Mouse (Mus musculus) MEL (cell line): ENCODE results near the gene Tbc1d9b.

Source experiments
- CTCF ChIP-seq, 3 experiments: IDR thresholded peaks in 2 of 3; conservative IDR thresholded peaks in 1 of 3; 2 replicates each; pipeline ENCODE4 v1.5.1; 2011 to 2012; ENCODE audit warnings: low read length in 3 of 3, low read depth in 2 of 3, mild to moderate bottlenecking in 2 of 3, improper control_type of control experiment in 1 of 3, inconsistent platforms in 1 of 3, mixed read lengths in 1 of 3, moderate library complexity in 1 of 3; ENCODE audit not compliant: control insufficient read depth in 1 of 3, insufficient read depth in 1 of 3, poor library complexity in 1 of 3, severe bottlenecking in 1 of 3
- ELF1 ChIP-seq: IDR thresholded peaks from 2 replicates; pipeline ENCODE4 v1.6.1; 2014; ENCODE audit warnings: low read depth, mild to moderate bottlenecking, inconsistent platforms, low read length, improper control_type of control experiment, moderate library complexity
- GABPA ChIP-seq: IDR thresholded peaks from 2 replicates; pipeline ENCODE4 v1.6.1; 2012; ENCODE audit warnings: low read depth, mild to moderate bottlenecking, inconsistent platforms, low read length, improper control_type of control experiment, moderate library complexity
- MYB ChIP-seq: IDR thresholded peaks from 2 replicates; pipeline ENCODE4 v1.6.1; 2011; ENCODE audit warnings: mild to moderate bottlenecking, low read depth, low read length, improper control_type of control experiment
- POLR2A ChIP-seq, 2 experiments: IDR thresholded peaks; 2 replicates each; pipeline ENCODE4 v1.6.1; 2011 to 2012; ENCODE audit warnings: low read length in 2 of 2, mild to moderate bottlenecking in 2 of 2, control low read depth in 1 of 2, improper control_type of control experiment in 1 of 2, low read depth in 1 of 2, moderate library complexity in 1 of 2; ENCODE audit not compliant: control insufficient read depth in 1 of 2, insufficient read depth in 1 of 2, poor library complexity in 1 of 2
- POLR2AphosphoS2 ChIP-seq: IDR thresholded peaks from 2 replicates; pipeline ENCODE4 v1.6.1; 2011; ENCODE audit warnings: low read length, improper control_type of control experiment
- RAD21 ChIP-seq: IDR thresholded peaks from 2 replicates; pipeline ENCODE4 v1.6.1; 2011; ENCODE audit warnings: mild to moderate bottlenecking, low read depth, low read length, improper control_type of control experiment
- TCF12 ChIP-seq: IDR thresholded peaks from 2 replicates; pipeline ENCODE4 v1.6.1; 2014; ENCODE audit warnings: low read depth, mild to moderate bottlenecking, inconsistent platforms, low read length, improper control_type of control experiment, moderate library complexity
- USF1 ChIP-seq: IDR thresholded peaks from 2 replicates; pipeline ENCODE4 v1.6.1; 2014; ENCODE audit warnings: low read depth, mild to moderate bottlenecking, inconsistent platforms, low read length, improper control_type of control experiment, moderate library complexity
- ZC3H11A ChIP-seq: IDR thresholded peaks from 2 replicates; pipeline ENCODE4 v1.6.1; 2012; ENCODE audit warnings: low read depth, mild to moderate bottlenecking, inconsistent platforms, low read length, improper control_type of control experiment

- TF ChIP-seq CTCF (IDR thresholded peaks at IDR 0.05 in 2 of 3, conservative IDR thresholded peaks at IDR 0.05 in 1 of 3; ENCODE audit: control insufficient read depth in 1 of 3, insufficient read depth in 1 of 3, low read depth in 2 of 3, low read length in 3 of 3, poor library complexity in 1 of 3, severe bottlenecking in 1 of 3) (no peak), ZC3H11A (no peak), USF1 (no peak), RAD21 (no peak), ELF1 (no peak), POLR2A (IDR thresholded peaks at IDR 0.05; ENCODE audit: control insufficient read depth in 1 of 2, insufficient read depth in 1 of 2, low read depth in 1 of 2, low read length in 2 of 2, poor library complexity in 1 of 2) (no peak), GABPA (no peak), MYB (no peak), TCF12 (no peak), POLR2AphosphoS2 (no peak)
Measured at GRCm38 (mm10) chr11:50105237-50105636, 26.0 kb upstream of the Tbc1d9b start.
